Mouse (Mus musculus) testis, adult 2 months (tissue): ENCODE data around the gene Palm2. TPM values are rescaled to one million over a fixed set of nuclear protein-coding genes. Genes with fewer than 3 reads are reported as not detected.

Experiments used
- H3K27ac ChIP-seq: fragments of 200-500 bp; 2 replicates; pipeline ENCODE4 v1.5.1; 2012; ENCODE audit warnings: low read depth, low read length; ENCODE audit not compliant: control insufficient read depth, insufficient read depth
- H3K27me3 ChIP-seq: fragments of 200-500 bp; 2 replicates; pipeline ENCODE4 v1.6.1; 2012; ENCODE audit warnings: mild to moderate bottlenecking, low read length, moderate library complexity; ENCODE audit not compliant: control insufficient read depth, insufficient read depth
- H3K36me3 ChIP-seq: fragments of 200-500 bp; 2 replicates; pipeline ENCODE4 v1.6.1; 2012; ENCODE audit warnings: mild to moderate bottlenecking, low read length; ENCODE audit not compliant: control insufficient read depth, insufficient read depth
- H3K4me1 ChIP-seq: fragments of 200-500 bp; 2 replicates; pipeline ENCODE4 v1.6.1; 2012; ENCODE audit warnings: low read length; ENCODE audit not compliant: control insufficient read depth, insufficient read depth
- H3K4me3 ChIP-seq: fragments of 200-500 bp; 2 replicates; pipeline ENCODE4 v1.5.1; 2012; ENCODE audit warnings: low read depth, mild to moderate bottlenecking, low read length, moderate library complexity, mixed read lengths; ENCODE audit not compliant: control insufficient read depth
- CTCF ChIP-seq: fragments of 200-500 bp; IDR thresholded peaks from 2 replicates; pipeline ENCODE4 v1.5.1; 2012; ENCODE audit warnings: low read depth, mild to moderate bottlenecking, inconsistent platforms, low read length, moderate library complexity; ENCODE audit not compliant: control insufficient read depth, insufficient read depth, insufficient replicate concordance
- POLR2A ChIP-seq: fragments of 200-500 bp; IDR thresholded peaks from 2 replicates; pipeline ENCODE4 v1.6.1; 2012; ENCODE audit warnings: low read depth, mild to moderate bottlenecking, inconsistent platforms, low read length, moderate library complexity; ENCODE audit not compliant: control insufficient read depth
- polyA plus RNA-seq: library from polyadenylated mRNA; depleted of rRNA; stranded (reverse); fragments of >200 nt; gene quantifications from 2 replicates; pipeline ENCODE4 v1.2.3, GENCODE M21; 2012

Palm2 gene
- polyA plus RNA-seq, 1 experiment = 0.63 TPM

GRCm38 (mm10) chr4:57482435-57482834, 48.4 kb downstream of the Palm2 start:
- Histone ChIP-seq H3K4me1 (no peaks in the 10 kb centered on the region; the same call in 1 of the 2 replicates), H3K4me3 (no peak overlapping the region), H3K27ac (no peak overlapping the region), H3K36me3 (no peaks in the 10 kb centered on the region), H3K27me3 (no peaks in the 10 kb centered on the region)
- TF ChIP-seq CTCF (no peak), POLR2A (no peak)

DNA sequence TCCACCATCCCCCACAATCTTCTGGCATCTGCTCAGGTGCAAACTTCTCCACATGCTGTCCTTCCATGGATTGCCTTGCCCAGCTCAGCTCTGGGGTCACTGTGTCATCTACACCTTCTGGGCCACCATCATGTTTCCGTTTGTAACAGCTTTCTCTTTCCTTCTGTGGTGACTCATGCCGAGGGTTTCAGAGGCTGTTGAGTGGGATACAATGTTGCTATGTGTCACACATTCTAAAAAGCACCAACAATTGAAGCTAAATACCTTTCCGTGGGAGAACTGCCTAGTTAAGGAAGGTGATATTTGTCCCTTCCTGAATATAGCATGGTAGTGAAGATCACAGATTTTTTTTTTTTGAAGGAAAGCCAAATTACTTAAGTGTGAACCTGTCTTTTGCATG, 52.3 kb downstream of the Palm2 start:
- no peaks in the 10 kb centered on the region for H3K36me3 ChIP-seq
- H3K4me1 ChIP-seq = no peaks in the 10 kb centered on the region; the same call in 1 of the 2 replicates
- H3K4me3 ChIP-seq = no peak overlapping the region
- TF ChIP-seq CTCF (no peak), POLR2A (no peak)
- no peak overlapping the region for H3K27ac ChIP-seq
- H3K27me3 ChIP-seq = no peaks in the 10 kb centered on the region

DNA sequence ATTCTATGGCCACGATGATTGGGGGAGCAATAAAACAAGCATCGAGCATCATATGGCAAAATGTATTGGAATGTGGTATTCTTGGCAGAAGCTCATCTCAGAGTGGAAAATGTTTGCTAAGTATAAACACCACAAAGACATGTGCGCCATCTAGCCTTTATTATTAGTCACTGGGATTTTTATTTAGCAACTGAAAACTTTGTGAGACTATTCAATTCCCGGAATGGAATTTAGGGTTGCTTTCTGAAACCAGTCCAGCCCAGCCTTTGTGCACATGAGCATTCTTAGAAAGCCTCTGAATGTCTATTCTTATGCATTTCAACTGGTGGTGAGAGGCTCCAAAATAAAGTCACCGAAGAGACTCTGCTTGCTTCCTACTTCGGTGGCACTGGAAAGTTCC, 55.8 kb downstream of the Palm2 start:
- Histone ChIP-seq H3K27me3 (no peaks in the 10 kb centered on the region), H3K4me3 (no peak overlapping the region), H3K36me3 (no peaks in the 10 kb centered on the region), H3K27ac (no peak overlapping the region), H3K4me1 (no peaks in the 10 kb centered on the region; the same call in 1 of the 2 replicates)
- TF ChIP-seq CTCF = no peak
- no peak for TF ChIP-seq POLR2A

DNA sequence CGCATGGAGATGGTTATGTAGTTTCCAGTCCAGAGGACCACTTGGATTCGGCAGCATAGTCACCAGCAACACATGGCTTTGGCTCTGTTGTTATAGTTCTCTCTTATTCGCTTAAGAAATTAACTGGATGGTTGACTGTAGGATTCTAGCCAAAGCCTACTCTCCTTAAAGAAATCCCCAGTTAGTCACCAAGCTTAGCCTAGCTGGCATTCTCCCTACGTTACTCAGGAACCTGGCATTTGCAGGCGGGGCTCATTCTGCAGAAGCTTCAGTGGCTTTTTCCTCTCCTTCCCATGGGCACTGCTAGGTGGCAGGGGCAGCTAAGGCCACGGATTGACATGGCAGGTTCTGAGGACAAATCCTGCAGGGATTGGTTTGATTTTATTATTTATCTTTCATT, 70.7 kb downstream of the Palm2 start:
- Histone ChIP-seq H3K27me3 (no peaks in the 10 kb centered on the region), H3K4me3 (no peak overlapping the region), H3K27ac (no peak overlapping the region), H3K4me1 (no peaks in the 10 kb centered on the region), H3K36me3 (no peaks in the 10 kb centered on the region)
- no peak for TF ChIP-seq CTCF
- TF ChIP-seq POLR2A = no peak

- no peak for TF ChIP-seq POLR2A
- TF ChIP-seq CTCF = no peak
These were observed 76.5 kb downstream of the Palm2 start for GRCm38 (mm10) chr4:57510576-57510975.

GRCm38 (mm10) chr4:57511734-57512133, 77.7 kb downstream of the Palm2 start:
- no peaks in the 10 kb centered on the region for H3K27me3 ChIP-seq
- TF ChIP-seq POLR2A (no peak), CTCF (no peak)
- H3K36me3 ChIP-seq = no peaks in the 10 kb centered on the region
- no peaks in the 10 kb centered on the region; the same call in 1 of the 2 replicates for H3K4me1 ChIP-seq
- no peak overlapping the region for H3K4me3 ChIP-seq
- no peak overlapping the region for H3K27ac ChIP-seq

More at GRCm38 (mm10) chr4:57510576-57510975, 76.5 kb downstream of the Palm2 start:
- Histone ChIP-seq H3K27ac (no peak overlapping the region), H3K4me3 (no peak overlapping the region), H3K27me3 (no peaks in the 10 kb centered on the region), H3K4me1 (no peaks in the 10 kb centered on the region; the same call in 1 of the 2 replicates), H3K36me3 (no peaks in the 10 kb centered on the region)

DNA sequence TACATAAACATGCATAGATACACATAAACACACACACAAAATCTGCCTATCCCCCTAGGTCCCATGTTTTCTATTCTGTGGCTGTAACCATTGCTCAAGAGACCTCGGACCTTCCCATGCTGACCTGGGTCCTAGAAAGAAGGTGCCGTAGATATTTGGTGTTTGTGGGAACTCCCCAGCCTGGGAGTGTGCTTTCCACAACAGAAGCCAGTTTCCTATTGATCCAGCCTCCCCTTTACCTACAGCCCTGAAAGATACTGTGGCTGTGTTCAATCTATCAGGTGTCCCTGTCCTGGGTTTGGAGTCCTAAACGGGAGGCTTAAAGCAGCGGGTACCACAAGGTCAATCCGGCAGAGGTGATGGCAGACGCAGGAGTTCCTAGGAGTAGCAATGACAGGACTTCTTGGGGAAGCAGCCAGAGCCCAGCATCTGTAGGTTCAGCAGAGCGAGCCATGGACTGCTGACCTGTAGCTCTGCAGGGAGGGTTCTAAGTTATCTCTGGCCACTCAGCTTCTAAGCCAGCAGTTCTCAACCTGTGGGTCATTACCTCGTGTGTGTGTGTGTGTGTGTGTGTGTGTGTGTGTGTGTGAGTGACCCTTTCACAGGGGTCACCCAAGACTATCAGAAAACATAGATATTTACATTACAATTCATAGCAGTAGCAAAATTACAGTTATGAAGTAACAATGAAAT, 79.3 kb downstream of the Palm2 start:
- H3K4me3 ChIP-seq = no peak overlapping the region
- no peak for TF ChIP-seq CTCF
- TF ChIP-seq POLR2A = no peak
- H3K27me3 ChIP-seq = no peaks in the 10 kb centered on the region
- H3K36me3 ChIP-seq = no peaks in the 10 kb centered on the region
- no peak overlapping the region for H3K27ac ChIP-seq
- H3K4me1 ChIP-seq = no peaks in the 10 kb centered on the region; the same call in 1 of the 2 replicates
